Mouse (Mus musculus) ES-E14 (cell line): ENCODE measurements around the gene BC024978. TPM values are rescaled to one million over a fixed set of nuclear protein-coding genes. Genes with fewer than 3 reads are reported as not detected.

Experiments
- DNase-seq: peaks from one replicate; pipeline ENCODE4 v3.0.0-alpha.2; 2013; ENCODE audit warnings: low read depth, low spot score
- H3K27ac ChIP-seq: 2 replicates; pipeline ENCODE4 v1.5.1; 2012; ENCODE audit warnings: low read depth, mild to moderate bottlenecking, low read length, moderate library complexity, mixed read lengths; ENCODE audit not compliant: poor library complexity, insufficient read depth, severe bottlenecking
- H3K36me3 ChIP-seq: 2 replicates; pipeline ENCODE4 v1.6.1; 2012; ENCODE audit warnings: mild to moderate bottlenecking, low read length, moderate library complexity, mixed read lengths; ENCODE audit not compliant: control insufficient read depth, poor library complexity, insufficient read depth, severe bottlenecking
- H3K4me1 ChIP-seq, 2 experiments: fragments of 150-350 bp in 1 of 2; sonication (generic) in 1 of 2; 2 replicates each; pipeline ENCODE4 v1.6.1; 2012; ENCODE audit warnings: low read length in 2 of 2, mild to moderate bottlenecking in 1 of 2, mixed read lengths in 1 of 2; ENCODE audit not compliant: control insufficient read depth in 2 of 2, insufficient read depth in 2 of 2, poor library complexity in 1 of 2
- H3K4me3 ChIP-seq, 2 experiments: fragments of 150-350 bp in 1 of 2; sonication (generic) in 1 of 2; 2 replicates each; pipeline ENCODE4 v1.5.1; 2012; ENCODE audit warnings: low read length in 2 of 2, low read depth in 1 of 2, mild to moderate bottlenecking in 1 of 2, mixed read lengths in 1 of 2; ENCODE audit not compliant: insufficient read depth in 1 of 2, poor library complexity in 1 of 2, severe bottlenecking in 1 of 2
- H3K9ac ChIP-seq: 2 replicates; pipeline ENCODE4 v1.6.1; 2012; ENCODE audit warnings: low read depth, mild to moderate bottlenecking, low read length, mixed read lengths; ENCODE audit not compliant: poor library complexity, insufficient read depth, severe bottlenecking
- H3K9me3 ChIP-seq: fragments of 150-350 bp; sonication (generic); 2 replicates; pipeline ENCODE4 v1.6.1; 2012; ENCODE audit warnings: low read depth, mild to moderate bottlenecking, low read length; ENCODE audit not compliant: control insufficient read depth, insufficient read depth
- CHD2 ChIP-seq: IDR thresholded peaks from 2 replicates; pipeline ENCODE4 v1.6.1; 2014; ENCODE audit warnings: mild to moderate bottlenecking, low read depth, low read length, inconsistent platforms
- HCFC1 ChIP-seq: IDR thresholded peaks from 2 replicates; pipeline ENCODE4 v1.6.1; 2012; ENCODE audit warnings: low read length, inconsistent platforms, borderline replicate concordance; ENCODE audit not compliant: insufficient read depth
- MAFK ChIP-seq: IDR thresholded peaks from 2 replicates; pipeline ENCODE4 v1.6.1; 2014; ENCODE audit warnings: mild to moderate bottlenecking, low read depth, low read length, inconsistent platforms; ENCODE audit not compliant: insufficient read depth
- ZC3H11A ChIP-seq: IDR thresholded peaks from 2 replicates; pipeline ENCODE4 v1.6.1; 2012; ENCODE audit warnings: low read depth, mild to moderate bottlenecking, inconsistent platforms, low read length, borderline replicate concordance
- ZNF384 ChIP-seq: IDR thresholded peaks from 2 replicates; pipeline ENCODE4 v1.6.1; 2012; ENCODE audit warnings: low read depth, low read length, inconsistent platforms
- in situ Hi-C, 2 experiments: fragments of 600-800 bp; cut with MboI; formaldehyde crosslinking; loops; one replicate each; pipeline ENCODE4 v1.15.1; 2025; ENCODE audit warnings: low sequenced_read_pairs in 2 of 2, inconsistent platforms in 1 of 2; ENCODE audit not compliant: unreplicated experiment in 2 of 2
- total RNA-seq: library from RNA; depleted of rRNA; stranded (reverse); fragments of 300-350 nt; gene quantifications from 2 replicates; pipeline ENCODE4 v1.2.3, GENCODE M21; 2012

BC024978 gene
- total RNA-seq, 1 experiment = 12.0 TPM

DNA sequence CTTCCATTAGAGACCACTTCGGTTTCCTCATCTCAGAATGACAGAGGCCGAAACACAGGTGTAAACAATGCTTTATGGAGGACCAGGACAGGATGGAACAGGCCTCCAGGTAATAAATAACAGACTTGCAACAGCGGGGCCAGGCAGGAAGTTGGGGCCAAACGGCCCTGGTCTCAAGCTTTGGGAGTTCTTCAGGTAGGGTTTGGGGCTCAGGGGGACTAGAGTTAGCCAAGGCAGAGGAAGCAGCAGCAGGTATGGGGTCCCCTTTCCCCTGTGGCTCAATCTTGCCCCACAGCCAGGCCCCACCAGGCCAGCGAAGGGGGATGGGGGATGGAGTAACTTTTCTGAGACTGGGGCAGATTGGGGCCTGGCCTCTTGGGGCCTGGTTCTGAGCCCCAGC, 27.2 kb upstream of the BC024978 start:
- no peak for TF ChIP-seq ZC3H11A
- TF ChIP-seq ZNF384 = no peak
- TF ChIP-seq MAFK = no peak
- TF ChIP-seq HCFC1 = no peak
- TF ChIP-seq CHD2 = no peak
- Histone ChIP-seq H3K9ac (no peak overlapping the region), H3K27ac (no peak overlapping the region), H3K36me3 (peaks cover 7% of the 10 kb centered on the region), H3K4me3 (no peak overlapping the region), H3K4me1 (peaks cover 3 to 16% of the 10 kb centered on the region in 2 experiments; a peak in 3 of 4 replicates), H3K9me3 (no peaks in the 10 kb centered on the region)
- in situ Hi-C loops = no loop called here
- no peak for DNase-seq

DNA sequence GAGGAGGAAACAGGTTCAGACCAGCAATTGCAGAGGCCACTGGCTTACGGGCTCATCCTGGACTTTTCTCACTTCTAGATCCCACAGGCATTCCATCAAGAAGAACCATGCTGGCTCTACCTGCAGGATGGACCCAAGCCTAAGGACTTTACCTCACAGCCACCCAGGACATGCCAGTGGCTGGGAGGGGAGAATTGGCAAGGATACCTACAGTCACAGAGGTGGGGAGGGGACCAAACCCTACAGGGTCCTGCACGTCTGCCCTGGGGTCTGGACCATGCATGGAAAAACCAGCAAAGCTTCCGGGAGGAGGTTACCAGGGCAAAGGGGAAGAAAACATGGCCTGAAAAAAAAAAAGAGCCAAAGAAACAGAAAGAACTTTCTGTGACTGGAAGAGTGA, 24.6 kb upstream of the BC024978 start:
- Histone ChIP-seq H3K9me3 (no peaks in the 10 kb centered on the region), H3K27ac (no peak overlapping the region), H3K4me1 (peaks cover 4 to 23% of the 10 kb centered on the region in 2 experiments; a peak in 3 of 4 replicates), H3K36me3 (peaks cover 9% of the 10 kb centered on the region), H3K4me3 (no peak overlapping the region), H3K9ac (no peak overlapping the region)
- no peak for DNase-seq
- in situ Hi-C loops = no loop called here
- TF ChIP-seq ZC3H11A = no peak
- no peak for TF ChIP-seq HCFC1
- TF ChIP-seq CHD2 = no peak
- TF ChIP-seq MAFK = no peak
- no peak for TF ChIP-seq ZNF384

DNA sequence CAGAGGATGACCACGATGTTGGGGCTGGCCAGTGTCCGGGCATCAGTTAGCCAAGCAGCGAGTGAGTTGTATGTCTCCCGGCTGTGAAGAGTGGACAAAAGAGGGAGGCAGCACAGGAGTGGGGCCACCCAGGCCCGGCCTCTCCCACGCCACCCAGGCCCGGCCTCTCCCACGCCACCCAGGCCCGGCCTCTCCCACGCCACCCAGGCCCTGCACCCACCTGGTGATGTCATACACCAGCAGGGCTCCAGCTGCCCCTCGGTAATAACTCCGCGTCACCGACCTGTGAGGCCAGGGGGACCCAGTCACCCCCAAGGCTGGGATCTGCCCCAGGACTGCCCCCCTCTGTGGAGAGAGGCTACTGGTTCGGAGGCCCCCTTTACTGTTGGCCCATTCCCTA, 21.1 kb upstream of the BC024978 start:
- no peak for DNase-seq
- peak overlapping the region; percentile 50; the same call in 1 of the 2 replicates for H3K9ac ChIP-seq
- peaks cover 4 to 18% of the 10 kb centered on the region in 2 experiments; a peak in 3 of 4 replicates for H3K4me1 ChIP-seq
- H3K27ac ChIP-seq = peak overlapping the region; percentile 24; the same call in 1 of the 2 replicates
- H3K4me3 ChIP-seq = peak overlapping the region in 1 of 2 experiments; percentile 11; a peak in 1 of 4 replicates
- peaks cover 9% of the 10 kb centered on the region for H3K36me3 ChIP-seq
- no peaks in the 10 kb centered on the region for H3K9me3 ChIP-seq
- TF ChIP-seq MAFK (no peak), CHD2 (no peak), ZC3H11A (no peak), HCFC1 (no peak), ZNF384 (no peak)
- in situ Hi-C loops = no loop called here

DNA sequence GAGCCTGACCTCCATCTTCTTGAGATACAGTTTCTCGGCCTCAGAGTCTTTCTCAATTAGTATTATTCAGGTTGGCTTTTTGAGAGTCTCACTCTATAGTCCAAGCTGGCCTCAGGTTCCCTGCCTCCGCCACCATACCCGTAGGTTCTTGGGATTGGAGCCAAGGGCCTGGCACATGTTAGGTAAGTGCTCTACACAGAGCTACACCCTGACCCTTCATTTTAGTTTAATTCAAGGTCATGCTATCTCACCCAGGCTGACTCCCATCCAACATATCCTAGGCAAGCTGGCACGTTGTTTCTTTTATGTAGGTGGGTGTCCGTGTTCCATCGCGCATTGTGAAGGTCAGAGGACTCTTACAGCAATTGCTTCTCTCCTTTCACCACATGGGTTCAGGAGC, 20.7 kb upstream of the BC024978 start:
- 0 out of 4 replicates have a peak overlapping the region, but pooled peaks of 1 of the 2 experiments have one; percentile 11 for H3K4me3 ChIP-seq
- no peak for TF ChIP-seq CHD2
- TF ChIP-seq MAFK = no peak
- no peak for TF ChIP-seq HCFC1
- TF ChIP-seq ZC3H11A = no peak
- TF ChIP-seq ZNF384 = no peak
- H3K27ac ChIP-seq = no peak overlapping the region
- no peaks in the 10 kb centered on the region for H3K9me3 ChIP-seq
- in situ Hi-C loops = no loop called here
- H3K36me3 ChIP-seq = peaks cover 9% of the 10 kb centered on the region
- H3K9ac ChIP-seq = no peak overlapping the region; the same call in 1 of the 2 replicates
- H3K4me1 ChIP-seq = peaks cover 4 to 18% of the 10 kb centered on the region in 2 experiments; a peak in 3 of 4 replicates
- DNase-seq = no peak
